Comparison of ENCODE assay signal across 8 mouse cellular contexts in the genomic region with DNA sequence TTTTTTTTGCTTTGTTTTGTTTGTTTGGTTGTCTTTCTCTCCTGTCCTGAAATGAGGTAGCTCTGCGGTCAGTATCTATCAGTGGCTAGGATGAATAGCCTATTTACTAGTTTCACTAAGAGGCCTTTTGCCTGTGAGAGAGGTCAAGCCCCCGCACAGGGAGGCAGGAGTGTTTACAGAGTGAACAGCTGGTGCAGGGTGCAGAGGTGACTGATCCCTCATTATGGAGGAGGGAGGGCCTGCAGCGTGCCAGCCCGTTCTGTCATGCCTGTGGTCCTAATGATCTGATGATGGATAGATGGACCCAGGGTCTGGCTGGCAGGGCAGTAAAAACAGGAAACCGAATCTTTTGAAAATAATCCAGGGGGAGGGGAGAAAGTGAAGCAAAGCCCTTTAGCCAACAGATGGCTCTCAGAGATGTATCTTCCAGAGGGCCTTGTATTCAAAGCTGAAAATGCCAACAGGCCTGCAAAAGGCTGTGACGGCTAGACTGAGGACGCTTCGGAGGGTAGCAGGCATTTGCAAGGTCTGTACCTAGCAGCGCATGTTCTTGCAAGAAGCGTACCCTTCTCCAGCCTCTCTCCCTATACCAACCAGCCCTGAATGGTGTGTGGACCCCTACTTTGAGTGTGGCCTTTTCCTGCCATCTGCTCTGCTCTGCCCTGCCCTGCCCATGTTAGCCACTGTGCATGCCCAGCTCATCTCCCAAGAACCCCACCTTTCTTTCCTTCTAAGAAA. TPM values are rescaled to one million over a fixed set of nuclear protein-coding genes. Genes with fewer than 3 reads are reported as not detected.
DNase-seq lines count a peak whose midpoint lies in the region; ATAC-seq lines count a peak whose summit lies in the region.

No protein-coding gene starts in this region.

- no peak overlapping the region for H3K9ac ChIP-seq in liver, embryonic 16.5 days (ENCODE audit: low read depth, low read length)
- peak overlapping the region; percentile 12; the same call in 1 of the 2 replicates for H3K9ac ChIP-seq in stomach, embryonic 16.5 days (ENCODE audit: low read length)

- WGBS in liver, embryonic 16.5 days (ENCODE audit: insufficient replicate concordance), result 48% methylated on average over 10 of the region's 10 CpGs
- 31% methylated on average over 10 of the region's 10 CpGs for WGBS in stomach, embryonic 16.5 days

- H3K36me3 ChIP-seq in megakaryocyte, embryonic 14.5 days (replicated peaks; ENCODE audit: low read length), result peaks cover 54% of the 10 kb centered on the region
- no peaks in the 10 kb centered on the region for H3K36me3 ChIP-seq in liver, embryonic 16.5 days (ENCODE audit: control insufficient read depth, insufficient read depth)
- no peaks in the 10 kb centered on the region for H3K36me3 ChIP-seq in stomach, embryonic 16.5 days (ENCODE audit: control insufficient read depth, insufficient read depth, low read length)

- H3K9me3 ChIP-seq in megakaryocyte, embryonic 14.5 days, result no peaks in the 10 kb centered on the region
- no peaks in the 10 kb centered on the region for H3K9me3 ChIP-seq in liver, embryonic 16.5 days (replicated peaks; ENCODE audit: control insufficient read depth, low read length)
- H3K9me3 ChIP-seq in stomach, embryonic 16.5 days (replicated peaks; ENCODE audit: control insufficient read depth, low read length), result no peaks in the 10 kb centered on the region

- ATAC-seq in megakaryocyte, adult 5-6 weeks (ENCODE audit: poor library complexity, severe bottlenecking), result no peak
- 0 out of 2 replicates have a peak, but pooled peaks have one; percentile 21 for ATAC-seq in granulocyte monocyte progenitor cell, adult 5-6 weeks (replicated peaks; ENCODE audit: poor library complexity, severe bottlenecking)
- peak; percentile 84 for ATAC-seq in liver, embryonic 16.5 days (ENCODE audit: low read depth)
- peak; percentile 45; the same call in 1 of the 2 replicates for ATAC-seq in stomach, embryonic 16.5 days (ENCODE audit: insufficient read depth, low FRiP score)
- no peak for ATAC-seq in monocyte, adult 5-6 weeks (replicated peaks; ENCODE audit: insufficient number of reproducible peaks, low FRiP score, low TSS enrichment, poor library complexity, severe bottlenecking)

- H3K4me3 ChIP-seq in megakaryocyte, embryonic 14.5 days (replicated peaks), result peak overlapping the region; percentile 50
- H3K4me3 ChIP-seq in liver, embryonic 16.5 days (ENCODE audit: low read depth, low read length), result no peak overlapping the region
- no peak overlapping the region for H3K4me3 ChIP-seq in stomach, embryonic 16.5 days (replicated peaks; ENCODE audit: low read length)

- no peak for DNase-seq in heart, adult 18-20 months
- no peak for DNase-seq in urinary bladder, postnatal 25 days (ENCODE audit: low spot score)

- H3K27me3 ChIP-seq in megakaryocyte, embryonic 14.5 days (replicated peaks), result no peaks in the 10 kb centered on the region
- no peaks in the 10 kb centered on the region for H3K27me3 ChIP-seq in liver, embryonic 16.5 days (ENCODE audit: control insufficient read depth, insufficient read depth, low read depth, low read length)
- no peaks in the 10 kb centered on the region for H3K27me3 ChIP-seq in stomach, embryonic 16.5 days (ENCODE audit: control insufficient read depth, insufficient read depth, low read length)

- no peak overlapping the region for H3K4me2 ChIP-seq in liver, embryonic 16.5 days (ENCODE audit: low read depth, low read length)
- no peak overlapping the region for H3K4me2 ChIP-seq in stomach, embryonic 16.5 days (ENCODE audit: low read depth, low read length)

- peaks cover 100% of the 10 kb centered on the region for H3K4me1 ChIP-seq in megakaryocyte, embryonic 14.5 days
- peaks cover 5% of the 10 kb centered on the region for H3K4me1 ChIP-seq in liver, embryonic 16.5 days (ENCODE audit: control insufficient read depth, low read depth, low read length)
- peaks cover 29% of the 10 kb centered on the region for H3K4me1 ChIP-seq in stomach, embryonic 16.5 days (ENCODE audit: control insufficient read depth, insufficient read depth, low read length)

- no peak overlapping the region for H3K27ac ChIP-seq in liver, embryonic 16.5 days (ENCODE audit: low read length)
- H3K27ac ChIP-seq in stomach, embryonic 16.5 days (ENCODE audit: low read length), result no peak overlapping the region

RNA-seq across cellular contexts. Expression of a gene that starts 38.2 kb away (rescaled TPM):
- polyA plus RNA-seq in megakaryocyte, embryonic 14.5 days (2012; ENCODE audit: insufficient read depth, low replicate concordance), result 20.8 and 30.9 TPM in 2 replicates
- total RNA-seq in megakaryocyte, adult 5-6 weeks (2015), result 14.1 and 14.5 TPM in 2 replicates
- 9.1 and 14.5 TPM in 2 replicates for total RNA-seq in megakaryocyte, adult 5-6 weeks (2017)
- total RNA-seq in granulocyte monocyte progenitor cell, adult 5-6 weeks (2014; fragmentation: Nextera tagmentation), result 28.1 and 32.0 TPM in 2 replicates
- total RNA-seq in granulocyte monocyte progenitor cell, adult 5-6 weeks (2017), result 17.7 and 24.5 TPM in 2 replicates
- 1.8 and 2.0 TPM in 2 replicates for polyA plus RNA-seq in liver, embryonic 16.5 days (2015; fragmentation: Nextera tagmentation; extraction: Ambion mirVana)
- polyA plus RNA-seq in stomach, embryonic 16.5 days (2015; fragmentation: Nextera tagmentation; extraction: Ambion mirVana), result 7.4 and 8.8 TPM in 2 replicates
- total RNA-seq in heart, adult 18-20 months (2021), result 10 to 100 TPM in 1 of 2 experiments, 1 to 10 TPM in 1; 8.7 to 10.7 TPM
- 7.1 to 13.3 TPM (median 13.1 TPM) in 3 replicates for total RNA-seq in monocyte, adult 5-6 weeks (2017)

Comparison
In these comparisons a context has a peak if more than half of its experiments do, and no peak if none do; other contexts are left out.
1. ATAC-seq: peak in granulocyte monocyte progenitor cell, adult 5-6 weeks (single experiment), liver, embryonic 16.5 days (single experiment) and stomach, embryonic 16.5 days (single experiment); none in megakaryocyte, adult 5-6 weeks (single experiment) and monocyte, adult 5-6 weeks (single experiment).